Mouse (Mus musculus): ENCODE measurements at regions not wholly inside any gene's neighbourhood (a gene's known extent, or its start where the extent isn't known, plus 50 kb on each side); places are given as distances from the start of the nearest gene placed in this dataset.

- TF ChIP-seq CTCF (IDR thresholded peaks at IDR 0.05; ENCODE audit: low read depth) (no peak), EP300 (IDR thresholded peaks at IDR 0.05; ENCODE audit: low read depth) (no peak)
Measured at GRCm38 (mm10) chr4:10800780-10801553, 73.3 kb upstream of the 2610301B20Rik start.

Data from heart, postnatal 0 days (tissue).